Mouse (Mus musculus) lung, postnatal 4 days (tissue): ENCODE measurements at regions not wholly inside any gene's neighbourhood (a gene's known extent, or its start where the extent isn't known, plus 50 kb on each side); places are given as distances from the start of the nearest gene placed in this dataset.

Experiments used
- DNase-seq, 2 experiments: peaks; one replicate each; pipeline ENCODE4 v3.0.0; 2021

DNA sequence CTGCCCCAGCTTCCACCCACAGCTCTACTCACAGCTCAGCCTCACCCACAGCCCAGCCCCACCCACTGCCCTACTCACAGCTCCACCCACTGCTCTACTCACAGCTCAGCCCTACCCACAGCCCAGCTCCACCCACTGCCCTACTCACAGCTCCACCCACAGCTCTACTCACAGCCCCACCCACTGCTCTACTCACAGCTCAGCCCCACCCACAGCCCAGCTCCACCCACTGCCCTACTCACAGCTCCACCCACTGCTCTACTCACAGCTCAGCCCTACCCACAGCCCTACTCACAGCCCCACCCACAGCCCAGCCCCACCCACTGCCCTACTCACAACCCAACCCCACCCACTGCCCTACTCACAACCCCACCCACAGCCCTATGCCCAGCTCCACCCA is 56.5 kb upstream of the Phox2b start:
- DNase-seq, result no peak

DNA sequence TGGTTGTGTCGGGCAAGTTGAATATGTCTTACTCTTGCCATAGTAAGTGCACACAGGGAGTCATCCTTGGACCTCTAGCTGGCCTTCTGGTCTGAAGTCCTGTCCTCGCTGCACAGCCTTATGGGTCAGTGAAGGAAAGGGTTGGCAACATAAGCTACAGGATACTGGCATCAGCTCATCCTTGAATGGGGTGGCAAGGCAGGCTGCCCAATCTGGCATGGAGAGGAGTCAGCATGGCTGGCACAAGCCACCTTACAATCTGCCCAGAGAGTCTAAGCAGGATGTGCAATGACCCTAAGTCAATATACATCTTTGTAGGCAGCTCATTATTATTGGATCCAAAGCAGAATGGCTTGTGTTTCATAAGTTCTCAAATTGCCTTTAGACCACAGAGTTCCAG is 57.8 kb upstream of the Phox2b start:
- no peak for DNase-seq

DNA sequence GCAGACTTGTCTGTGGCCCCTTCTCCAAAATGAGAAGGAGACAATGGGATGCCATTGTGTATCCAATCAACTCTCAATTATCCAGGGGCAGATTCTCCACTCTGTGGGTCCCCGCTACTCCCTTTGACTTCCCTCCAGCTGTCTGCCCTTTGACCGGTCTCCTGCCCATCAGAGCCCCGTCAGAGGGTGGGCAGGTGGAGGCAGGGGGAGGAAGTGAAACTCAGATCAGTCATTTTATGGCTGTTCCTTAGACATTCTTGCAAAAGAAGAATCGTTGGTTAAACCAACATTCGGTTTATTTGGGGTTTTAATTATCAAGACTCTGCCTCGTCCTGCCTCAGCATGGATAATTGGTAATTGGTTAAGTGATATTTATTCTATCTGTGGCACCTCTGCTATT is 77.7 kb upstream of the Phox2b start:
- DNase-seq, result no peak

DNA sequence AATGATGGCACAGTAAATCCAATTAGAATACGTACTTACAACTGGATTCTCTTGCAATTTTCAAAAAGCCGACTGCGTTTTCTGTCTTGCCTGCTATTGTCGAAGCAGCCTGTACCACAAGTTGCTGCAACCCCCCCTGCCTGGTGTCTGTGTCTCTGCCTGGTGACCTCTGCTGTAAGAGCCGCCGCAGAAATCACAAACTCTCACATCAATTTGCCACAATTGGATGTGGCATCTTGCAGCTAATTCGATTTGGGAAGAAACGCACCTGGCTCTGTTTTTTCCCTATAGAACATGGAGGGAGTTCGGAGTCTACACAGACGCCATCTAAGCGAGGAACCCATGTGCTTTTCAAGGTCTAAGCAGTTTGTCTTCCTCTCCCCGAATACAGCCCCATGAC is 80.1 kb upstream of the Phox2b start:
- no peak for DNase-seq

DNA sequence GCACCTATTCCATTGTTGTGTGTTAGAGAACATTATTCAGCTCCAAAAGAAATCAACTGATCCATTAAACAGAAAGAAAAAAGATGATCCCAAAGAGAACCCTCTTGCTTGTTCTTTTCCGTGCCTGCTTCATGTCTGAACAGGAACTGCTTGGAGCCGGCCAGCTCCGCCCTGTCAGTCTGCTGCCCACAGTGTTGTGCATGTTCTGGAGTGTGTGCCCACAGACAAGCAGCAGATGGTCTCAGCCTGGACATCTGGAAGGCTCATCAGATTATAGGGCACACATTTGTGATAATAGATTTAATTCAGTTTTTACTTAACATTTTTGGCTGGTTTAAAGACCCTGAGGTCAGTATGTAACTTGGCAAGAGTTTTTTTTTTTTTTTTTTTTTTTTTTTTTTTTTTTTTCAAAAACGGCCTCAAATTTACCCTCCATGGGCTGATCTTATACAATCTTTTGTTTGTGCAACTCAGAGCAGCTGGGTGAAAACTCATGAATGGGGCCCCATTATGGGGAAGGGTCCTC is 70.9 kb upstream of the Tmem33 start:
- peak in 1 of 2 experiments; percentile 29 for DNase-seq

DNA sequence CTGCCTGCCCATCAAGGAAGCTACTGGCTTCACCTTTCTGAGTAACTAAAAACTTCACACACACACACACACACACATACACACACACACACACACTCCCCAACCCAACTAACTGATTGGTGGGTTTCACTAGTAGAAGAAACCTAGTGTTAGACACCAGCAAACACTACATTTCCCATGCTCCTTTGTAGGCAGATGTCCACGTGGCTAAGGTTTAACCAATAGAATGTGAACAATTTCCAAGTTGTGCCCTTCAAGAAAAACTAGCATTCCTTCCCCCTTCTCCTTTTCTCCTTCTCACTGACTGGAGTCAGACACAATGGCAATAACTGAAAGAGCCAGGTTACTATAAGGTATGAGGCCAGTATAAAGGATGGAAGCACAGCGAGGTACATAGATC is 66.3 kb upstream of the Tmem33 start:
- DNase-seq, result no peak

DNA sequence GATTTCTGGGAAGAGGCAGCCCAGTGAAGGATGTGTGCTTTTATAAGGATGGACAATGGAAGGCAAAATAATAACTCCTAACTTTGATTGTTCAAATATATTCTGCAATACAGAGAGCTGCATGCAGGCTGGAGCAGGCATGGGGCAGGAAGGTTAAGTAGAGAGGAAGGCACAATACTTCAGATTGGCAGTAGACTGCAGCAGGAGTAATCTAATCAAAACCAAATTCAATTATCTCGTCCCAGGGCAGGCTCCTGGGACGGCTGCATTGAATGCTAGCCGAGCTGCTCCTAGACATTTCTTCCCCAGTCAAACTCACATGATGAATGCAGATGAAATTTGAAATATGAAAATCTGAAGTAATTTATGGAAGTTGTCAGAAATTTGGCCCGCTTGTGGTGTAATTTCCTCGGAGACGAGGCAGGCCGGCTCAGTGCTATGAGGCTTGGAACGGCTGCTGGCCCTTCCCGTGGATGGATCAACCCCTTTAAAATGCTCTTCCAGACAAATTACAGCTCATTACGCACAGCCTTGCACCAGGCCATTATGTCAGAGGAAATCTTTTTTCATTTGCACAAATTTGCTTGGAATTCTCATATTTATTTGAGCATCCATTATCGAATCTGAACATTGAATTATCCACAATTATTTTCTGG is 55.2 kb upstream of the Tmem33 start:
- no peak for DNase-seq
